Mouse (Mus musculus): ENCODE measurements around the gene Il12a.

Gene Il12a

DNA sequence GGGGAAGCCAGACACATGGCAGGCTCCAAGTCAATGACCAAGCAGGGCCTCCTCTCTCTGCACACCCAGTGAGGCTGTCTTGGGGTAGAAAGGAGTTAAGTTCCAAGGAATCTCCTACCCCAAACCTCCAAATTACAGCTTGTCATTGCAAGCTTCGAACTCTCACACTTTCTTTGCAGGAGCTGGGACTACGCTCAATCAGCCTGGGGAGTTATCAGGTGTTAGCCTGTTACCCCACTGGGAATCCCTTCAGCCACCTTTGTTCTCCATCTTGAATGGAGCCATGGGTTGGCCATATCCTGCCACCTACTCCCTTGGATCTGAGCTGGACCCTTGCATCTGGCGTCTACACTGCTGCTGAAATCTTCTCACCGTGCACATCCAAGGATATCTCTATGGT, at the start of gene Il12a:
Gene Il12a, plus strand, starts transcription at position 301 of the 400 bp plus-strand sequence.
- no peak for DNase-seq

DNA sequence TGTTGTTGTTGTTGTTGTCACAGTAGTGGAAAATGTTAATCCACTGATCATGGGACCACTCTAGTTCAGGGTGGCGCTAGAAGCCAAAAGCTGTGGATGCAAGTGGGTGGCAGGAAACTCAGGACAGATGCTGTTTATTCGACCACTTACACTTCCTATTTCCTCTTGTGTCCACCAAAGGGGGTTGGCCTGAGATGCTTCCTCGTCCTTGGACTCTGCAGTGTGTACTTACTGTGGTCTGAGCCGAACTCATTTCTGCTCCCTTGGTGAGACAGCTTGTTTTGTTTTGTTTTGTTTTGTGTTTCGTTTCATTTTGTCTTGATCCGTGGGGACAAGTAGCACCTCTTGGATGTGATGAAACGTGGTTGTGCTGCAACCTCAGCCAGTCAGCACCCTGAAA, 47.5 kb upstream of the Il12a start:
- no peak for DNase-seq

DNA sequence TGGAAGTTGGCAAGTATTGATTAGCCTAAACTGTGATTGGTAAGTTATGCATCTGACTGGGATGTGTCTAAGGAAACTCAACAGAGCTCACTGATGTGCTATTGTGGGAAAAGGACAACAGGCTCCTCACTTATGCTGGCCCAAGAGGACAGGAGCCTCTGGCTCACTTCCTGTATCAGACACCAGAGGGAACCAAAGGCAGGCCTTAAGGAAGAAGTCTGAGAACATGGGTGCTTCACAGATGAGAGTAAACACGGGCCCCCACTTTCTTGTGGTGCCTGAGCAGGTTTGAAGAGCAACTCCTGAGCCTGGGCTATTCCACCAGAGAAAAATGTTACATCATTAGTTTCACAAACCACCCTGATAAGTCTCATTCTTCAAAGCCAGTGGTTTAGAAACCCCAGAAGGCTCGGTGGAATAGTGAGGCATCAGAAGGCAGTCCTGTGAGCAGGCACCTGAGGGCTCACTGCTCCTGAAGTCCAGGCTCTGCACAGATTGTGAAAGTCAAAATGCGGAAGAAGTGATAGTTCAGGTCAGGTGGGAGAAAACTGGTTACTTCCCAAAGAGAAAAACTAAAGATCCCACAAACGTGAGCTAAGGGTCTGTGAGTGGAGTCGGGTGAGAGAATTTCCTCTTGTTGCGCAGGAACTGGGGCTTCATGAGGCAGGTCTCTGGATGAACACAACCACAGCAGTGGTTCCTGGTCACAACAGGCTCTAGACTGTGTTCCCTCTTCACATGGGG, 43.9 kb upstream of the Il12a start:
- DNase-seq = no peak

DNA sequence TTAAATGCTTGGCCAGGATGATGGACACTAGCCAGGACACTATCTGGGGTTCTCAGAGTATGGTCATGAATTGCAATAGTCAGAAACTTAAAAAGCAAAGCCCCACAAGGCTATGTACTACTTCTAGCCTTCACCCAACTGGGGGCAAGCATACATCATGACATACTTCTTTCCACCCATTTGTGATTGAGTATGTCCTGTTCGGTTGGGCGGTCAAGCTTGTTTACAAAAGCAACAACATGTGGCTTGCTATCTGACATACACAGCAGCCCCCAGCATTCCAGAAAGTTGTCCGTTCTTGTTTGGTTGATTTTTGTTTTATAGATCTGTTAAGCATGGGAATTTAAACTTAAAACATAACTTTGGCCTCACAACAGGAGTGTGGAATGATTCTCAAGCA, 43.2 kb upstream of the Il12a start:
- no peak for DNase-seq

DNA sequence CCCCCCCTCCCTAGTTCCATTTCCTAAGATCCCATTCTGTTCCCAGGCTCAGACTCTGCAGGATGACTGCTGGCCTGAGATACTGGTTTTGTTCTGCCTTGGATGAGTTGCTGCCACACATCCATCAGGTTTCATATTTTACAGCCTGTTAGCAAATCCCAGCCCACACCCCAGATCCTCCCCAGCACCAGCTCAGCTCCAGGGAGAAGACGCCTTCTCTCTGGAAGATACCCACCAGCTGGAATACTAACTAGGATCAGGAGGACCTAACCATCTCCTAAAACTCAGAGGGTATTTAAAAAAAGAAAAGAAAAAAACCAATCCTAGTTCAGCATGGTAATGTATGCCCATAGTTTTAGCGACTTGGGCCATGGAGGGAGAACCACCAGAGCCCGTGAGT, 40.2 kb upstream of the Il12a start:
- no peak for DNase-seq

DNA sequence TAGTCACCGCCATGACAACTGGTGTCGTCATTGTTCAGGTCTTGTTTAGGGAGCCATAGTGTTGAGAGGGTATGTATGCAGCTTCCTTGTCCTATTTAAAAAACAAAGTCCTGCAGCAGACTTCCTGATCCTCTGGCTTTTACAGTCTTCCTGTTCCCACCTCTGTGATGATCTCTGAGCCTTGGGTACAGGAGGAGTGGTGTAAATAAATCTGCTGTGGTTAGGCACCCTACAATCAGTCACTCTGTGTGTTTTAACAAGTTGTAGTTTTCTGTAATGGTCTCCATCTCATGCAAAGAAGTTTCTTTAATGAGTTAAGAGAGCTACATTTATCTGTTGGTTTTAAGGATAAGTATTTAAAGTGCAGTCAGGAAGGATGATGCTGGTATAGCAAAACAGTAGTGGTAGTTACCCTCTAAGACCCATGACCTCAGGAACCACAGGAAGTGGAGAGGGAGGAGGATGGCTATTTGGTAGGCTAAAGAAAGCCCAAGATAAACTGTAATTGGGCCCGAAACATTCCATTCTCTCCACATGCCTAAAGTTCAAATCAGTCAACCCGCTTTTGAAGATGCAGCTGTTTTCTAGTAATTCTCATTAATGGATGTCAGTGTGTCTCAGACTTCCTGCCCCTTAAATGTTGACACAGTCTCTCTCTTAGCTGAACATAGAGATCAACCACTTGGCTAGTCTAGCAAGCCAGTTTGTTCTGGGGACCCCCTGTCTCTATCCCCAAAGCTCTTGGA, 33.7 kb upstream of the Il12a start:
- no peak for DNase-seq

DNA sequence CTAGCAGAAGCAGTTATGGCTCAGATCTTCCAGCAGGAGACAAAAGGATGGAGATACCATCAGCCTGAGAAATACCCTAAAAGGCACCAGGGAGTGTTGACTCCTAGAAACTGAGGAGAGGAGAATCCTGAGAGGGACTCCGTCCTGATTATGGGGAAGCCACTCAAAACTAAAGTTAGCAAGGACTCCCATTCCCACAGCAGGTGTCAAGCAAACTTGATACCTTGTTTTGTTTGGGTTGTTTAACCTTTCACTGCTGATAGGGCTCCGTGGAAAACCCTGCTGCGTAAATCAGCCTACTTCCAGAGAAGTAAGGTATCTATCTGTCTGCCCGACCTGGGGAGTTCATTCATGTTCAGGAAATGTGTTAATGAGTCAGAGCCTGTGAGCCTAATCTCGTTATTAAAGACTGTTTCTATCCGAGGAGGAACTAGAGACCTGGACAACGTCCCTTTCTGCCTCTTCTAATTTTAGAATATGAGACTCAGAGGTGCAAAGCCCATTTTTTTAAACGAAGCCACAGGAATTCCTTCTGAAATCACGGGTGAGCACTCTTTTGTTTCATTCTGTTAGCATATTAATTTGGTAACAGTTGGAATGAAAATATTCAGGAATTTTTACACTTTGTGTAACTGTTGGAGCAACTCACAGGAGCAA, 32.7 kb upstream of the Il12a start:
- no peak for DNase-seq

DNA sequence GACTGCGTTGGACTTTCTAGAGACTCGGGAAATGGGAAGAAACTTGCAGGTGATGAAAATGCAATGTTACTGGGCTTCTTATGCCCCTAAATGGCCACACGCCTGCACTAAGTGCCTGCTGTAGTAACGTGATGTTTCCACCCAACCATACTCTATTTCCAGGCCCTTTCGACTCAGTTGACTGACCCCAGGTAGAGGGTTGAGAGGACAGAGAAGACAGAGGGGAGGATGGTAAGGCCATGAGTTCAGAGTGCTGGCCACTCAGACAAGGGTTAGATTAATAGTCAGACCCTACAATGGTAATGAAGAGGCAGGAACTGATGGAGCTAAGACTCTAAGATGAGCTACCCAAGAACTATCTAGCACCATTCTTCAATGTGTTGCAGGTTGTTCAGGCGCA, 30.4 kb upstream of the Il12a start:
- DNase-seq = no peak

DNA sequence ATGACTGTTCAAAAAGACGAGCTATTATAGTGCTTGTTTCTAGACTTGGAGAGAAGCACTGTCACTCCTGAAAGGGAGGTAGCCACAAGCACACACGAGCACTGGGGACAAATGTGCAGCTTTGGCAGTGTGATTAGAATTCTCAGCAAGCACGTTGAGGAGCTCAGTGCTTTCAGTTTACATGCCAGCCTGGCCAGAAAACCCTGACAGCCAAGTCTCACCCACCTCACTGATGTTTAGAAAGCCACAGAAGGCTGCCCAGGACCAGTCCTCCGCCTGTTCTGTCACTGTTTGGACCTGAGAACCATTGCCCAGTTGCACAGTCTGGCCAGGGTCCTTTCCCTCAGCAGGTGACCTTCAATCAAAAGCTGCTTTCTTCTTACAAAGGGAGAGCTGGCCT, 29.9 kb upstream of the Il12a start:
- DNase-seq = peak; percentile 36

DNA sequence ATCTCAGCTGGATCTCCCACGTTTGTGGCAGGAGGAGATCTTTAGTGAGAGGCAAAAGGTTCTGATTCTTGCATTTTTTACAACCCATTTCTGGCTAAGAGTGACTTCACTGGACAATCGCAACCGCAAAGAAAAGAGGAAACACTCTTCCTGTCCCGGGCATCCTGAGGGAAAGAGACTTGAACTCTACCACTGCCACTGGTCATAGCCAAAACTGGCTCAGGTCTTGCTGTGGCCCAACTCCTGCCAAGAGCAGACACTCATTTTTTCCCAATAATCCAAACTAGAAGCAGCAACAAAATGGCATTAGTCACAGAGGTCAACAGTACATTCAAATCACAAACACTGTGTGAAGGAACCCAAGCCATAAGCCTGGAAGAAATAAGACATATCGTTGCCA, 28.1 kb upstream of the Il12a start:
- no peak for DNase-seq

DNA sequence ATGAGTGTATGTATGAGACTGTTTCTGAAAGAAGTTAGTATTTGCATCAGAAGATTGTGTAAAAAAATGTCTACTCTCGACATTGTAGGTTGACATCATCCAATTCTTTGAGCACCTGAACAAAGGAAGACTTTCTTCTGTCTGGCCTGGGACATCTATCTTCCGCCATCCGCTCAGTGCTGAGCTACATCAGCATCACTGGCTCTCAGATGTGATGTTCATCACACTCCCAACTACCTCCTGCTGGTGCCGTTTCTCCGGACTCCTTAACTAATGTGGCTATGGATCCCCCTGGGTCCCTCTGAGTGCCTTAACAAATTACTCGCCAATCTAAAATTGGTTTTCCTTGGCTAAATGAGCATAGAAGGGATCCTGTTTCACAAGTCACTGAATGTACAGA, 26.1 kb upstream of the Il12a start:
- DNase-seq = no peak

DNA sequence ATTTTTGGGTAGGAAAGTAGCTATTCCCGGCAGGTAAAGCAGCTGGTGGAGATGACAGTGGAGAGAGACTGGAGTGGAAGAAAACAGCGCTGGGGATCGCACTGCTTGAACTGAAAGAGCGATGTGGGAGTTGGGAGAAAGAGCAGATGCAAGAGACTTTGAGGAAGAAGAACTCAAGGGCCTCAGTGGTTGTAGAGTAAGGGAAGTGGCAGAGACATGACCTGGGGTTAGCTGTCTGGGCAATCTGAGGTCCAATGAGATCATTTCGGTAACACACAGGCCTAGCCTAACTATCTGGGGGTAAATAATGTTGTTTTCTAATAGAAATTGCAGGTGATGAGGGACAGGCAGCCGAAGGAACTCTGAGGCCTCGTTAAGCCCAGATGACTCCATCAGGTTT, 24.1 kb upstream of the Il12a start:
- no peak for DNase-seq

DNA sequence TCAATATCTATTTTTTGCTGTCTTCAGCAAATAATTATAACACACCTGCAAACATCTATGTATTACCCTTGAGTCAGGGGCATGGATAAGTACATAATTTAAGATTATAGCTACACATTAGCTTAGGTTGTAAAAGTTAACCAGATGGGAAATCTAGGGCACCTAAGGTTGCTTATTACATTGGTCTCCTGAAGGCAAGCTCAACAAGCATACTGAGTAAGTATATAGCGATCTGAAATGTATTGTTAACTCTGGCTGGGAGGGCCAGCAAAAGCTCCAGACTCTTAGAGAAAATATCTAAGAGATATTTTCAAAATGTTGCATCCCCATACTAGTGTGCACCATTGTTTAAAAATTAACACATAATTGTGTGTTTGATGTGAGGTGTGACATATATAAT, 22.6 kb upstream of the Il12a start:
- no peak for DNase-seq

DNA sequence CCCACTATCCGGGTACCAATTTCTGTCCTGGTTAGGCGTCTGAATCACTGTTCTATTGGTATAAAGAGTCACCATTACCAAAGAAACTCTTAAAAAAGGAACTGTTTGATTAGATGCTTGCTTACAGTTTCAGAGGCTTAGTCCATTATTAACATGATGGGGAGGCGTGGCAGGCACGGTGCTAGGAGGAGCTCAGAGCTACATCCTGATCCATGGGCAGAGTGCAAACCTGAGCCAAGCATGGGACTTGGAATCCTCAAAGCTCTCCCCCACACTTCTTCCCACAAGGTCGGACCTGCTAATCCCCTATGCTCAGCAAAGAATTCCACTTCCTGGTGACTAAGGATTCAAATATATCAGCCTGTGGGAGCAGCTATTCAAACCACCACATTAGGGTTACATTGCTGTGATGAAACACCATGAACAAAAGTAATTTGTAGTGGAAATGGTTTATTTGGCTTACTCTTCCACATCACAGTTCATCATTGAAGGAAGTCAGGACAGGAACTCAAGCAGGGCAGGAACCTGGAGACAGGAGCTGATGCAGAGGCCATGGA, 20.9 kb upstream of the Il12a start:
- no peak for DNase-seq

DNA sequence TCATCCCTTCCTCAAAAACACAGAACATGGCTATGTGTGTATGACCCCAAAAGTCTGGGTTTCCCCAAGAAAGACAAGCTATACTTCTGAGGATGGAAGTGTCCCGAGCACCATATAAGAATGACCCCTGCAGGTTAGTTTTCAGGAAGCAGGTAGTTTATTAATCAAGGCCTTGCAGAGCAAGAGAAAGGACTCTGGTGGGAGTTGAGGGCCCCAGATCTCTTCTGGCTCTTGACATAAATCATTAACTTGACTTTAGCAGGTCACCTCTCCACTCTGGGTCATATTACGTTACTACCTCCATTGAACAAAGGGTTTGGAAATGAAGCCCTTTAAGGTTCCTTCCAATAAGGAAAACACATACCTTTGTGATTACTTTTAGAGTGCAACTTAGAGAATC, 15.7 kb upstream of the Il12a start:
- DNase-seq = no peak

DNA sequence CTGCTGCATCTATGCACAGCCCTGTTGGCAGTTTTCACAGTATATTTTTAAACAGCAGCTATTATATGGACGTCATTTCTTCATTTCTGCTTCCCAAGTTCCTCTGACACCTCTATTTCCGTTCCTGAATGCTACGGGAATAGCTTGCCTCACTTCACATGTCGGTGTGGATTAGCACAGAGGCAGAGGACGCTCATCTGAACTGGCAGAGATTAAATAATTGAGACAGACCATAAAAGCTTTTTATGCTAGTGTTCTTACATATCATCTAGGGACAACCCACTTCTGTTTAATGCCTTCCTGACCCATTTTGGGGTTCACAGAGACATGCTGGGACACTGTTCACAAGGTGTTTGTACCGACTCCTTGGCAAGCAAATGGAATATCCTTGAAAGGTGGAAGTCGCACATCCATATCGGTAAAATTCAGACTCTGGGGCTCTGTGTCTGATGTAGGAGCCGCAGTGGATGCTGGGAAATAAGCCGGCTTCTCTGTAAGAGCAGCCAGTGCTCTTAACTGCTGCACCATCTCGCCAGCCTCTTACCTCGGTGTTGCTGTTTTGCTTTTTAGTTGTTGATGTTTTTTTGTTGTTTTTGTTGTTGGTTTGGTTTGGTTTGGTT, 15.1 kb upstream of the Il12a start:
- no peak for DNase-seq

DNA sequence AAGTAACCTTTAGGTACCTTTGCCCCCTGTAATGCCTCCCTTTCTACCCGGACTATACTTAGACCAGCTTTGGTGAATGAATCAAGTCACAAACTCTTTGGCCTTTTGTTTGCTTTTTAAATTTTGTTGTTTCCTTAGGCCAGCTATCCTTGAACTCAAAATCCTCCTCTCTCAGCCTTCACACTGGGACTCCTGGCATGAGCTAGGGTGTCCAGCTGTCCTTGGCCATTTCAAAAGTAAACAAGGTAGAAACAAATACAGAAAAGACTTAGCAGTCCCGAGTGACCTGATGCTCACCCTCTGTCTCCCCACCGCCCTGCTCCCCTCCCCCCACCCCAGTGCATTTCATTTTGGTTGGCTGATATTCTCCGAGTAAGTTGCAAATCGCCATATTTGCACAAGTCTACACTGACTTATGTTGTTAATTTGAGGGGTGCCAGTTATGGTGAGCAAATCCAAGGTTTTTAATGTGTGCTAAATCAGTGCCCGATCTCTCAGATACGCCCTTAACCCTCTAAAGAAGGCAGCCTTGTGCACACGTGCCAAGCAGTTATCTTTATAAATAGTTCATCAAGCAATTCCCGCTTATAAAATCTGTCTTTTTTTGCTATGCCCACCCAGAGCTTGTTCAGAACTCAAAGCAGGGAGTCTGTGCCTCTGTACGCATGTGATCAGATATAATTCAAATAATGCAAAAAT, 14.3 kb upstream of the Il12a start:
- no peak for DNase-seq

DNA sequence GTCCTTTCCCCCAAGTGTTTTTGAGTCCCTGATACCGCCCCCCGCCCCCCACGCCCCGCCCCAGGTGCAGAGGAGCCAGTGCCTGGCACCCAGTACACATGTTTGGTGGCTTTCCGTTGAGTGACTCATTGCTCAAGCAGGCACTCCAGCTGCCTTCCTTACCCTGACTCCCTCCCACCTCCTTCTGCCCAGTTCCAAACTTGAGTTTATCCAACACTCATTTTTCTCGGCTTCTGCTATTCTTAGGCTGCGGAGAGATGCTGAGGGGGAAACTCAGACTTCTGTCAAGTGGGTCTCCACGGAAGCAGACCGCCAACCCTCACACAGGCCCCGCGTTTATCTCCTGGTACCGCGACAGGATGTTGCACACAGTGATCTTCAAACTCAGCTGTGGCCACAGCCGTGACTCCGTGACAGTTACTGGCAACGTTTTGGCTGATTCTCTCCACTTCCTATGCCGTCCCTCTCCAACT, 13.6 kb upstream of the Il12a start:
- peak; percentile 76 for DNase-seq

DNA sequence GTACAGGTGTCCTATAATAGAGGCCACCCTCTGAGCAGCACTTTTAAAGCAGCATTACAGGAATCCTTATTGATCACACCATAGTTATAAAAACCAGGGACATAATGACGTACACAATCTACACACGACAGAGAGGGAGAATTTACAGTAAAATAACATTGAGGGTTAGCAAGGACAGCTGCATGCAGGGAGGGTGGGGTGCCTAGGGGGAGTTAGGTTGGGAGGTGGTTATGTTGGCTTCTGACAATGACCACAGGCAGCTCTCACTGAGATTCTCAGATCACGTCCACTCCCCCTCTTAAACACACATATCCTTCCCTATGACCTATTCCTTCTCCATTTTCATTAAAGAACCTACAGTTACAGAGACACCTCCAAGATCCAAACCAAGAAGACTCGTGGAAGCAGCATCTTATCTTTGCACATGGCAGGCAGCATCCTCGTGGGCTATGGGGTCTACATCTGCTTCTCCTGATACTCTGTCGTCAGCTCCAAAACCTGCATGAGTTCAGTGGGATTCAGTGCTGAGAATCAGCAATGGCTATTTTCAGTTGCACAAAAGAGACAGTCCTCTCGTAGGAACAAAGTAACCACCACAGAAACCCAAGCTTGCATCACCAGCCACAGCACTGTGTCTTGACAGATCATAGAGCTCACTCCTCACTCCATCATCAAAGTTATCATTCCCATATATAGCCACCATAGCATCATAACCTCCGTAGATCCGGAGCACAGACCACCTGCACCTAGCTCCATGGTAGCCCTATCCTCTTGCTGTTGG, 11.4 kb upstream of the Il12a start:
- no peak for DNase-seq

DNA sequence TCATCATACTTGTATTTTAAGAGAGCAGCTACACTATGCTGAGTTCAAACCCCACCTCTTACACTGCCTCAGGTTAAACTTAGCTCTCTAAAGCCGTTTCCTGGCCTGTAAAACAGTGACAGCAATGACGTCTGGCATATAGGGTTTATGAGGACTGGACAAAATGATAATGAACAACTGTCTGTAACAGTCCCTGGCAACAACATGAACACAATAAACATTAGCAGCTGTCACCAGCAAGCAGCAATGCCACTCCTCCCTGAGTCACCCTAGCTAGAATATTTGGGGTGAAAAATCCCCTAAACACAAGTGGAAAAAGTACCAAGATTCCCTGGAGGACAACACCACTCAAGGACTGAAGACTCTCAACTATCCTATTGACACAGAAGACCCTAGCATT, 6.9 kb upstream of the Il12a start:
- DNase-seq = no peak

DNA sequence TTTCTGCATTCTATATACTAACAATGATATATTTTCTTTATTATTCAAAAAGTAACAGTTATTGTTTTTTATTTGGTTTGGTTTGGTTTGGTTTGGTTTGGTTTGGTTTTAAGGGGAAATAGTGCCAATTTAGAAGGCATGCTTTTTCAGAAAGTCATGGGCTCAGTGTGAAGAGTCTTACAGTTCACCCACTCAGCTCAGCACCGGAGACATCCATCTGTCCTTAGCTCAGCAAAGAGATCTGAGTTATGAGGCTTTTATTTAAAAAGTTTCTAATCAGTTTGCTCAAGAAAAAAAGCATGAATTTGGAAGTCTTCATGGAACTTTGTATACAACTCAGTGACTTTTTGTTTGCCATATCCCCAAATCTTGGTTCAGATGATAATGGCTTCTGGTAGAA, 6.2 kb upstream of the Il12a start:
- DNase-seq = no peak

Measured in right cerebral cortex, postnatal 25 days (tissue).